Mouse (Mus musculus): ENCODE measurements around the gene Cadm4. TPM values are rescaled to one million over a fixed set of nuclear protein-coding genes. Genes with fewer than 3 reads are reported as not detected.

The Cadm4 gene
- 1 to 10 TPM; 4.4 to 4.5 TPM for total RNA-seq (2021)
- long read RNA-seq, experiment 1, partial matches to known transcripts = 0 of 4 reads
- long read RNA-seq, experiment 1, other reads (novel, unspliced or antisense) = 3 of 4 reads
- long read RNA-seq, experiment 2, partial matches to known transcripts = 0 of 1 reads
- long read RNA-seq, experiment 2, other reads (novel, unspliced or antisense) = 1 of 1 reads

GRCm38 (mm10) chr7:24481474-24482207, at the start of gene Cadm4:
Cadm4 (plus strand) TSS chr7:24482023.
- peak; percentile 79 for DNase-seq

- DNase-seq = no peak
Observed at GRCm38 (mm10) chr7:24435305-24435704, 46.5 kb upstream of the Cadm4 start.

- peak; percentile 42 for DNase-seq
Observed at GRCm38 (mm10) chr7:24437981-24438380, 43.8 kb upstream of the Cadm4 start.

- no peak for DNase-seq
Observed at GRCm38 (mm10) chr7:24439191-24439590, 42.6 kb upstream of the Cadm4 start.

- no peak for DNase-seq
Observed at GRCm38 (mm10) chr7:24439891-24440290, 41.9 kb upstream of the Cadm4 start.

GRCm38 (mm10) chr7:24441785-24442184, 40.0 kb upstream of the Cadm4 start:
- peak; percentile 55 for DNase-seq

GRCm38 (mm10) chr7:24442313-24442712, 39.5 kb upstream of the Cadm4 start:
- no peak for DNase-seq

- DNase-seq = no peak
Observed at GRCm38 (mm10) chr7:24445266-24445926, 36.4 kb upstream of the Cadm4 start.

GRCm38 (mm10) chr7:24446697-24447340, 35.0 kb upstream of the Cadm4 start:
- no peak for DNase-seq

GRCm38 (mm10) chr7:24448782-24449517, 32.9 kb upstream of the Cadm4 start:
- no peak for DNase-seq

- DNase-seq = no peak
Observed at GRCm38 (mm10) chr7:24450585-24451017, 31.2 kb upstream of the Cadm4 start.

GRCm38 (mm10) chr7:24451855-24452311, 29.9 kb upstream of the Cadm4 start, which contains the start of gene Irgc1:
Irgc1 (minus strand) TSS chr7:24452297.
- no peak for DNase-seq

GRCm38 (mm10) chr7:24454199-24454598, 27.6 kb upstream of the Cadm4 start:
- no peak for DNase-seq

- no peak for DNase-seq
Observed at GRCm38 (mm10) chr7:24455726-24456125, 26.1 kb upstream of the Cadm4 start.

- no peak for DNase-seq
Observed at GRCm38 (mm10) chr7:24457726-24458370, 24.0 kb upstream of the Cadm4 start.

GRCm38 (mm10) chr7:24459440-24459839, 22.4 kb upstream of the Cadm4 start:
- no peak for DNase-seq

- DNase-seq = peak; percentile 43
Observed at GRCm38 (mm10) chr7:24459843-24460242, 22.0 kb upstream of the Cadm4 start.

- no peak for DNase-seq
Observed at GRCm38 (mm10) chr7:24461376-24462051, 20.3 kb upstream of the Cadm4 start.

GRCm38 (mm10) chr7:24462388-24463319, 19.2 kb upstream of the Cadm4 start, which contains the start of gene Plaur:
Plaur (plus strand) TSS chr7:24462484.
- no peak for DNase-seq
